Mouse (Mus musculus) urinary bladder, postnatal 10 days (tissue): Measurements from ENCODE around the gene Kcnma1.

ENCODE experiments used
- DNase-seq: peaks from one replicate; pipeline ENCODE4 v3.0.0; 2022; ENCODE audit warnings: low spot score

The Kcnma1 gene

GRCm38 (mm10) chr14:23437467-23437866 is 576.8 kb downstream of the Kcnma1 start:
- DNase-seq = no peak

GRCm38 (mm10) chr14:23435861-23436260 is 578.4 kb downstream of the Kcnma1 start:
- DNase-seq = no peak

GRCm38 (mm10) chr14:23430006-23430405 is 584.3 kb downstream of the Kcnma1 start:
- DNase-seq = no peak

- DNase-seq = no peak
These were observed 585.2 kb downstream of the Kcnma1 start for GRCm38 (mm10) chr14:23429043-23429442.

GRCm38 (mm10) chr14:23422481-23423040 is 591.7 kb downstream of the Kcnma1 start:
- DNase-seq = no peak

GRCm38 (mm10) chr14:23418955-23419354 is 595.3 kb downstream of the Kcnma1 start:
- DNase-seq = no peak

GRCm38 (mm10) chr14:23407051-23407450 is 607.2 kb downstream of the Kcnma1 start:
- DNase-seq = no peak

- no peak for DNase-seq
These were observed 613.4 kb downstream of the Kcnma1 start for GRCm38 (mm10) chr14:23400777-23401469.

GRCm38 (mm10) chr14:23397642-23398041 is 616.6 kb downstream of the Kcnma1 start:
- no peak for DNase-seq

- DNase-seq = no peak
These were observed 622.7 kb downstream of the Kcnma1 start for GRCm38 (mm10) chr14:23391566-23391965.

GRCm38 (mm10) chr14:23390768-23391167 is 623.5 kb downstream of the Kcnma1 start:
- no peak for DNase-seq

GRCm38 (mm10) chr14:23390161-23390560 is 624.1 kb downstream of the Kcnma1 start:
- no peak for DNase-seq

GRCm38 (mm10) chr14:23386786-23387185 is 627.5 kb downstream of the Kcnma1 start:
- DNase-seq = no peak

- no peak for DNase-seq
These were observed 628.3 kb downstream of the Kcnma1 start for GRCm38 (mm10) chr14:23385776-23386608.

- no peak for DNase-seq
These were observed 635.8 kb downstream of the Kcnma1 start for GRCm38 (mm10) chr14:23378351-23379087.

- DNase-seq = no peak
These were observed 642.3 kb downstream of the Kcnma1 start for GRCm38 (mm10) chr14:23372021-23372420.

GRCm38 (mm10) chr14:23360491-23360995 is 653.7 kb downstream of the Kcnma1 start:
- no peak for DNase-seq

- DNase-seq = no peak
These were observed 655.5 kb downstream of the Kcnma1 start for GRCm38 (mm10) chr14:23358776-23359175.

- no peak for DNase-seq
These were observed 656.6 kb downstream of the Kcnma1 start for GRCm38 (mm10) chr14:23357529-23358278.

GRCm38 (mm10) chr14:23326786-23327185 is 687.5 kb downstream of the Kcnma1 start:
- no peak for DNase-seq

- DNase-seq = no peak
These were observed 709.0 kb downstream of the Kcnma1 start for GRCm38 (mm10) chr14:23305288-23305687.
